Mouse (Mus musculus): ENCODE data around the gene Kcnip3. TPM values are rescaled to one million over a fixed set of nuclear protein-coding genes. Genes with fewer than 3 reads are reported as not detected.

The Kcnip3 gene
- polyA plus RNA-seq, 1 experiment from 2014 or later: 2.4 TPM

GRCm38 (mm10) chr2:127430238-127430637 lies 91.7 kb downstream of the Kcnip3 start:
- Histone ChIP-seq H3K9ac (no peak overlapping the region), H3K36me3 (peaks cover 16% of the 10 kb centered on the region), H3K4me1 (peaks cover 4% of the 10 kb centered on the region; the same call in 1 of the 2 replicates), H3K4me2 (no peak overlapping the region), H3K27ac (no peak overlapping the region), H3K27me3 (no peaks in the 10 kb centered on the region), H3K9me3 (no peaks in the 10 kb centered on the region), H3K4me3 (no peak overlapping the region)
- ATAC-seq (ENCODE audit: insufficient number of reproducible peaks, insufficient read depth, low FRiP score, low TSS enrichment, low read depth): no peak
- WGBS: 18% methylated on average over 3 of the region's 3 CpGs

- no peaks in the 10 kb centered on the region for H3K9me3 ChIP-seq
- H3K27me3 ChIP-seq: no peaks in the 10 kb centered on the region
- H3K27ac ChIP-seq: no peak within 1 kb of the TSS
- peaks cover 4% of the 10 kb centered on the region; the same call in 1 of the 2 replicates for H3K4me1 ChIP-seq
- 84% methylated on average over 17 of the region's 17 CpGs for WGBS
- H3K4me3 ChIP-seq: no peak within 1 kb of the TSS
- H3K36me3 ChIP-seq: no peaks in the 10 kb centered on the region
- H3K9ac ChIP-seq: no peak within 1 kb of the TSS
- ATAC-seq (ENCODE audit: insufficient number of reproducible peaks, insufficient read depth, low FRiP score, low TSS enrichment, low read depth): no peak
- H3K4me2 ChIP-seq: no peak within 1 kb of the TSS
Measured at GRCm38 (mm10) chr2:127424977-127425376, 96.9 kb downstream of the Kcnip3 start, which contains the start of gene Gpat2. Gene Gpat2, plus strand, starts transcription at chr2:127425199.

- Histone ChIP-seq H3K9me3 (no peaks in the 10 kb centered on the region), H3K9ac (no peak overlapping the region), H3K27ac (no peak overlapping the region), H3K36me3 (no peaks in the 10 kb centered on the region), H3K4me2 (no peak overlapping the region), H3K4me1 (no peaks in the 10 kb centered on the region), H3K4me3 (no peak overlapping the region), H3K27me3 (no peaks in the 10 kb centered on the region)
- WGBS: 71% methylated on average over 10 of the region's 10 CpGs
- no peak for ATAC-seq (ENCODE audit: insufficient number of reproducible peaks, insufficient read depth, low FRiP score, low TSS enrichment, low read depth)
Measured at GRCm38 (mm10) chr2:127418266-127418970, 103.5 kb downstream of the Kcnip3 start.

GRCm38 (mm10) chr2:127416706-127417105 lies 105.2 kb downstream of the Kcnip3 start:
- H3K4me2 ChIP-seq: no peak overlapping the region
- 49% methylated on average over 3 of the region's 3 CpGs for WGBS

GRCm38 (mm10) chr2:127415806-127416205 lies 106.1 kb downstream of the Kcnip3 start:
- Histone ChIP-seq H3K9me3 (no peaks in the 10 kb centered on the region), H3K27ac (no peak overlapping the region), H3K4me1 (no peaks in the 10 kb centered on the region), H3K36me3 (no peaks in the 10 kb centered on the region), H3K4me2 (no peak overlapping the region), H3K4me3 (no peak overlapping the region), H3K9ac (no peak overlapping the region), H3K27me3 (no peaks in the 10 kb centered on the region)
- ATAC-seq (ENCODE audit: insufficient number of reproducible peaks, insufficient read depth, low FRiP score, low TSS enrichment, low read depth): no peak
- WGBS: 71% methylated on average over 10 of the region's 10 CpGs

More at GRCm38 (mm10) chr2:127416706-127417105, 105.2 kb downstream of the Kcnip3 start:
- no peak overlapping the region for H3K4me3 ChIP-seq
- no peak overlapping the region for H3K9ac ChIP-seq
- H3K27ac ChIP-seq: no peak overlapping the region
- no peak for ATAC-seq (ENCODE audit: insufficient number of reproducible peaks, insufficient read depth, low FRiP score, low TSS enrichment, low read depth)
- no peaks in the 10 kb centered on the region for H3K27me3 ChIP-seq
- H3K36me3 ChIP-seq: no peaks in the 10 kb centered on the region
- no peaks in the 10 kb centered on the region for H3K9me3 ChIP-seq
- H3K4me1 ChIP-seq: no peaks in the 10 kb centered on the region

GRCm38 (mm10) chr2:127411126-127411525 lies 110.8 kb downstream of the Kcnip3 start:
- ATAC-seq (ENCODE audit: insufficient number of reproducible peaks, insufficient read depth, low FRiP score, low TSS enrichment, low read depth): no peak
- H3K4me1 ChIP-seq: no peaks in the 10 kb centered on the region
- H3K4me2 ChIP-seq: no peak overlapping the region
- no peaks in the 10 kb centered on the region for H3K36me3 ChIP-seq
- no peak overlapping the region for H3K9ac ChIP-seq
- no peaks in the 10 kb centered on the region for H3K9me3 ChIP-seq
- H3K4me3 ChIP-seq: no peak overlapping the region
- H3K27me3 ChIP-seq: no peaks in the 10 kb centered on the region
- H3K27ac ChIP-seq: no peak overlapping the region
- WGBS: 86% methylated on average over 6 of the region's 6 CpGs

Other genes with a start within 250 kb of the Kcnip3 start
- 6.7 and 8.3 TPM in 2 replicates for gene Dusp2, start 185.9 kb downstream of the Kcnip3 start, polyA plus RNA-seq (2015; fragmentation: Nextera tagmentation; extraction: Ambion mirVana)
- 0.30 and 0.76 TPM in 2 replicates for gene Astl, start 183.5 kb downstream of the Kcnip3 start, polyA plus RNA-seq (2015; fragmentation: Nextera tagmentation; extraction: Ambion mirVana)
- 0.39 and 0.51 TPM in 2 replicates for gene Adra2b, start 158.9 kb downstream of the Kcnip3 start, polyA plus RNA-seq (2015; fragmentation: Nextera tagmentation; extraction: Ambion mirVana)
- 0.12 and 0.13 TPM in 2 replicates for gene Gpat2, start 96.9 kb downstream of the Kcnip3 start, polyA plus RNA-seq (2015; fragmentation: Nextera tagmentation; extraction: Ambion mirVana)
- 31.9 and 34.8 TPM in 2 replicates for gene Fahd2a, start 77.5 kb downstream of the Kcnip3 start, polyA plus RNA-seq (2015; fragmentation: Nextera tagmentation; extraction: Ambion mirVana)
- 2.9 and 3.0 TPM in 2 replicates for gene Prom2, start 19.4 kb upstream of the Kcnip3 start, polyA plus RNA-seq (2015; fragmentation: Nextera tagmentation; extraction: Ambion mirVana)
- 6.0 and 6.8 TPM in 2 replicates for gene Zfp661, start 65.0 kb upstream of the Kcnip3 start, polyA plus RNA-seq (2015; fragmentation: Nextera tagmentation; extraction: Ambion mirVana)
- 135 and 137 TPM in 2 replicates for gene Mrps5, start 65.1 kb upstream of the Kcnip3 start, polyA plus RNA-seq (2015; fragmentation: Nextera tagmentation; extraction: Ambion mirVana)
- 1.9 and 2.1 TPM in 2 replicates for gene Mal, start 134.6 kb upstream of the Kcnip3 start, polyA plus RNA-seq (2015; fragmentation: Nextera tagmentation; extraction: Ambion mirVana)
- gene Mall, start 207.8 kb upstream of the Kcnip3 start, polyA plus RNA-seq (2015; fragmentation: Nextera tagmentation; extraction: Ambion mirVana): 6.4 and 7.6 TPM in 2 replicates

Measured in embryonic facial prominence, embryonic 13.5 days (tissue).